Mouse (Mus musculus) limb, embryonic 10.5 days (tissue): ENCODE measurements around the gene Zdhhc22. TPM values are rescaled to one million over a fixed set of nuclear protein-coding genes. Genes with fewer than 3 reads are reported as not detected.

Experiments
- DNase-seq: peaks from one replicate; pipeline ENCODE4 v3.0.0-alpha.2; 2017; ENCODE audit warnings: low spot score
- H3K27ac ChIP-seq: fragments of 300-500 bp; sonication (generic); 2 replicates; pipeline ENCODE4 v1.5.1; 2016; ENCODE audit warnings: mild to moderate bottlenecking
- H3K27me3 ChIP-seq: fragments of 300-500 bp; sonication (generic); 2 replicates; pipeline ENCODE4 v1.6.1; 2016; ENCODE audit warnings: low read depth, mild to moderate bottlenecking; ENCODE audit not compliant: poor library complexity, severe bottlenecking
- H3K36me3 ChIP-seq: fragments of 300-500 bp; sonication (generic); 2 replicates; pipeline ENCODE4 v1.6.1; 2016; ENCODE audit warnings: mild to moderate bottlenecking, moderate library complexity
- H3K4me1 ChIP-seq: fragments of 300-500 bp; sonication (generic); 2 replicates; pipeline ENCODE4 v1.6.1; 2016
- H3K4me3 ChIP-seq: fragments of 300-500 bp; sonication (generic); 2 replicates; pipeline ENCODE4 v1.5.1; 2016; ENCODE audit warnings: mild to moderate bottlenecking, moderate library complexity
- H3K9me3 ChIP-seq: fragments of 300-500 bp; sonication (generic); replicated peaks from 2 replicates; pipeline ENCODE4 v1.6.1; 2016; ENCODE audit warnings: mild to moderate bottlenecking
- WGBS: fragments of 180-500 bp; shearing (Covaris S2); methylation state at CpG from one replicate; pipeline ENCODE4 v1.1.7; 2016; 5-methylcytosine and 5-hydroxymethylcytosine counted together
- microRNA-seq: library from miRNA; unstranded; fragments of <30 nt; microRNA quantifications from one replicate; pipeline ENCODE4, GENCODE M21; 2017
- polyA plus RNA-seq: library from polyadenylated mRNA; unstranded; fragments of >200 nt; fragmentation: Nextera tagmentation; extraction: Ambion mirVana; gene quantifications from 2 replicates; pipeline ENCODE4 v1.2.1, GENCODE M21; 2016

Gene Zdhhc22
- polyA plus RNA-seq, 1 experiment from 2014 or later = 0.04 TPM

DNA sequence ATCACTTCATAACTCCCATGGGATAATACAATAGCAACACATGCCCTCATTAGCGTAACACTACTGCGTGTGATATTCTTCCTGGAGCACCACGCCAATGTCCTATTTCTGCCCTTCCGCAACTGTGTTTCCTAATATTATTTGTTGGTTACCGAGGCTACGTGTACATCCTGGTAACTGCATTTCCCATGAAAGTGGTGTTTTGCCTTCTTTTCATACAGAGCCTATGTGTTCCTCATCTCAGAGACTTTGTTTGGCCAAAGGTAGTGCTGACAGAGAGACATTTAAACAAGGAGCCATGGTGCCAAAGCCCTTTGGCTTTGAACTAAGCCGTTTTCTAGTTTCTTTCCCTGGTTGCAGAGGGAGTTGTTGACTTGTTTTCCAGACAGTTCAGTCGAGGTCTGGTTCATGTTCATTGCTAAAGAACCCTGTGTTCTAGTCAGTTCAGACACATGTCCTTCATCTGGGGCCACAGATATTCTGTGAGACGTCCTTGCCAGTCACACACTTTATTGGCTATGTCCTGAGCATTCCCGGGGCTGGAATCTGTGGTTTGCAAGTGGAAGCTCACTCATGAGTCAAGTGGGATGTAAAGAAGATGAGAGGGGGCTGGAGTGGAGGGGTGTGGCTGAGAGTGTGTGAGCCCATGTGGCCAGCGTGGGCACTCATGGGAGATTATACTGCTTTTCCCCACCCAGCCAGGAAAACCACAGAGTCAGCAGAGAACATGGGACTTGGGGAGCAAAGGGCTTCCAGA is 53.5 kb downstream of the Zdhhc22 start:
- Histone ChIP-seq H3K27me3 (no peaks in the 10 kb centered on the region), H3K4me1 (0 out of 2 replicates have a peak, but pooled peaks cover 3% of the 10 kb centered on the region), H3K36me3 (no peaks in the 10 kb centered on the region), H3K9me3 (no peaks in the 10 kb centered on the region), H3K27ac (no peak overlapping the region), H3K4me3 (no peak overlapping the region)
- DNase-seq = no peak
- 85% methylated on average over 11 of the region's 11 CpGs for WGBS

DNA sequence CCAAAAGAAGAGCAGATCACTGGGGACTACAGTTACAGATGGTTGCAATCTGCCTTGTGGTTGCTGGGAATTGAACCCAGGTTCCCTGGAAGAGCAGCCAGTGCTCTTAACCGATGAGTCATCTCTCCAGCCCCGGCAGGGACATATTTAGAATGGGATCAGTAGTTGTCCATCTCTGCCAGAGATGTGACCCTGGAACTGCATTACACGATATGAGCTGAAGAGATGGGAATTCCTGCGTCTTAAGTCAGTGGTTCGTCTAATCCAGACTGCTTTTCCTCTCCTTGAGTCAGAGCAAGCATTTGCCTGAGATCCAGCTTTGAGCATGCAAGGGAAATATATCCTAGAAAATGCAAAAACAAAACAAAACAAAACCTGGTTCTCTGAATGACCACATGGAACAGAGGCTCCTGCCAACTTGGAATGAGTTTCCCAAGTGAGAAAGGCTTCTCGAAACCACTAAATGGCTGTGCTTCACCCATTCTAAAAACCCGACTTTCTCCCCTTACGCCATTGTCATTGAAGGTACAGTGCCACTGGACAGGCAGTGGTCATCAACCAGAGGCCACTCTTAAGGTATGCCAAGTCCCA is 54.4 kb downstream of the Zdhhc22 start:
- Histone ChIP-seq H3K27ac (no peak overlapping the region), H3K4me1 (no peaks in the 10 kb centered on the region), H3K27me3 (no peaks in the 10 kb centered on the region), H3K36me3 (no peaks in the 10 kb centered on the region), H3K4me3 (no peak overlapping the region), H3K9me3 (no peaks in the 10 kb centered on the region)
- DNase-seq = no peak
- 87% methylated on average over 8 of the region's 8 CpGs for WGBS

DNA sequence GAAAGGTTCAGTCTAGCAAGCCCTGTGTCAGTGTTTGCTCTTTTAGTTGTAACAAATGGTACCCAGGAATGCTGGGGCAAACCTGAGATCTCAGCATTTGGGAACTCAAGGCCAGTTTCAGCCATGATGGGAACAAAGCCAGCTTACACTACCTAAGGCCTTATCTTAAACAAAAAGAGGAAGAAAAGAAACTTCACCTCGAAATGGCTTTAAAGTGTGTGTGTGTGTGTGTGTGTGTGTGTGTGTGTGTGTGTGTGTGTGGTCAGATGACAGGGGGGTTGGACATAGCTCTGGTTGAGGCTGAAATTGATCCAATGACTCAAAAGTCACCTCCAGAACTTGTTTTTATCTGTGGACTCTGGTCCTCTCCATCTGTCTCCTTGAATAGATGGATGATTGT is 55.5 kb downstream of the Zdhhc22 start:
- no peaks in the 10 kb centered on the region for H3K36me3 ChIP-seq
- DNase-seq = no peak
- WGBS = 77% methylated on average over 1 of the region's 1 CpGs
- no peaks in the 10 kb centered on the region for H3K4me1 ChIP-seq
- H3K27me3 ChIP-seq = no peaks in the 10 kb centered on the region
- no peaks in the 10 kb centered on the region for H3K9me3 ChIP-seq
- H3K4me3 ChIP-seq = no peak overlapping the region
- H3K27ac ChIP-seq = no peak overlapping the region

DNA sequence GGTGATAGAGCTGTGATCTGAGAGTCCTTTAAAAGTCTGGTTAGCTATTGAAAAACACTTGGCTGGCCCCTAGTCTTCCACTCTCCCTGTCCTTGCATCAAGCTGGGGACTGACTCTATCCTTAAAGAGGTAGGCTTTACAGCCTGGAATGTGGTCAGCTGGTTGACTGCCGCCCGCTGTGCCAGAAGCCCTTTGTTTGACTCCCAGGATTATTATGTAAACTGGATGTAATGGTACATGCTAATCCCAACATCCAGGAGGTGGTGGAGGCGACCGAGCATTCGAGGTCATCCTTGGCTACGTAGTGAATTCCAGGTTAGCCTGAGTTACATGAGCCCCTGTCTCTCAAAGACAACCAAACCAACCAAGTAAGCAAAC is 57.7 kb downstream of the Zdhhc22 start:
- 29% methylated on average over 6 of the region's 6 CpGs for WGBS
- DNase-seq = no peak
- Histone ChIP-seq H3K4me3 (no peak overlapping the region), H3K4me1 (no peaks in the 10 kb centered on the region), H3K9me3 (no peaks in the 10 kb centered on the region), H3K36me3 (no peaks in the 10 kb centered on the region), H3K27me3 (no peaks in the 10 kb centered on the region), H3K27ac (no peak overlapping the region)

DNA sequence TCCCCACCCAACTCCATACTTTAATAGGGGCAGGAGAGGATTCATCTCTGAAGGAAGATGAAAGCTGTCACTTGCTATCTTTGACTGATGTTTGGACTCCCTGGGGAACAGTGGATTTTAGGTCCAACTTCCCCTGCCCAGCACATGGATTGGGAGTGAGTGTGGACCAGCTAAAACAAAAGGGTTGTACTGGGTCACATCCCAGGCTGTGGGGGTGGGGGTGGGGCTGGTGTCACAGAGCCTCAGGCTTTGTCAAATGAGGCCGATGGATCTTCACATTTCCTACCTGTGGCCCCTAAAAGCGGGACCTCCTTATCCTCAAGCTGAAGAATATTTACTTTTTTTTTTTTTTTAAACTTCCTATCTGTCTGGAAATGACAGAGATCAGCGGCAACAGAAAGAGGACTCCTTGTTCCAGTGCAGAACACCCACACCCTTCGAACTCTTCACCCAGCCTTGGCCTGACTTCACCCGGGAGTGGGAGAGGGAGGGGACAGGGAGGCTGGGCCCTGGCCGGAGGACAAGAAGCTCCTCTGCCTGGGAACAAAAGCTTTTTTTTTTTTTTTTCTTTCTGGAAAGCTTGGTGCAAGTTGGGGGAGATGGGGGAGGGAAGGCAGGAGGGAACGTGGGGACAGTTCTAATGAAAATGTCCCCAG is 58.2 kb downstream of the Zdhhc22 start:
- WGBS = 22% methylated on average over 7 of the region's 7 CpGs

DNA sequence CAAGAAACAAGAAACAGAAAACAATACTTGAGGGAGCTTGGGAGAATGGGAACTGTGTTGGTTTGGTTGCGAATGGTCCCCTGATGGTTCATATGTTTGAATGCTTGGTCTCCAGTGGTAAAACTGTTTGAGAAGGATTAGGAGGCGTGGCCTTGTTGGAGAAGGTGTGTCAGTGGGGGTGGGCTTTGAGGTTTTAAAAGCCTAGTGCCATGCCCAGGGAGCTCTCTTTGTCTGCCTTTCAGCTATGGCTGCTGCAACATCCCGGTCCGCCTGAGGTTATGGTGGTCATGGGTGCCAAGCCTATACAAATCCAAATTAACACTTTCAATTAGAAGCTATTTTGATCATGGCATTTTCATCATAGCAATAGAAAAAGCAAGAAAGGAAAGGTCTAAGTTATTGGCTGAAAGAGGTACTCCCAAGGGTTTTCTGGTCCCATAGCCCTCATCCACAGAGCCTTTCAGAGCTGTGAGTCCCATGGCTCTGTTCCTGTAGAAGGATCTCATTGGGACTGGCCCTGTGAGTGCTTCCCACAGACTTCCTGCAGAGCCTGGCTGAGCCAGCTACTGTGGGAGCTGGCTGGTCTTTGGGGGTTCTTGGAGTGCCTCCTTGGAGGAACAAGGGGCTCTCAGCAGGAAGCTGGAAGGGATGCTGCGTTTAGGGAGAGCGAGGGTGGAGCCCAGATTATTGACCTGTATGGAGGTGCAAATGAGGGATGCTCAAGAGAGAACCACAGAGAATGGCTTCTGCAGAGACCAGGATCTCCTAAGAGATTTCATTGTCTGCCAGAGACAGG is 59.1 kb downstream of the Zdhhc22 start:
- 76% methylated on average over 6 of the region's 6 CpGs for WGBS
- no peak overlapping the region for H3K4me3 ChIP-seq
- no peaks in the 10 kb centered on the region for H3K4me1 ChIP-seq
- H3K36me3 ChIP-seq = no peaks in the 10 kb centered on the region
- H3K27me3 ChIP-seq = no peaks in the 10 kb centered on the region
- no peaks in the 10 kb centered on the region for H3K9me3 ChIP-seq
- no peak overlapping the region for H3K27ac ChIP-seq
- no peak for DNase-seq

More for the DNA sequence above, 58.2 kb downstream of the Zdhhc22 start:
- no peak overlapping the region for H3K27ac ChIP-seq
- DNase-seq = no peak
- no peaks in the 10 kb centered on the region for H3K27me3 ChIP-seq
- no peaks in the 10 kb centered on the region for H3K36me3 ChIP-seq
- H3K4me1 ChIP-seq = no peaks in the 10 kb centered on the region
- H3K9me3 ChIP-seq = no peaks in the 10 kb centered on the region
- H3K4me3 ChIP-seq = no peak overlapping the region

Small RNA genes lying within 50 kb of the gene (microRNA-seq; reads per million reads assigned to microRNA genes)
- gene Gm25847 = not detected

Other genes starting within 250 kb of the Zdhhc22 start
- 11.9 and 22.6 TPM in 2 replicates for gene Irf2bpl, start 105.6 kb downstream of the Zdhhc22 start, polyA plus RNA-seq
- gene Cipc, start 43.4 kb downstream of the Zdhhc22 start, polyA plus RNA-seq = 31.8 and 37.7 TPM in 2 replicates
- gene Tmem63c, start 30.9 kb upstream of the Zdhhc22 start, polyA plus RNA-seq = not detected in 2 replicates
- 0.11 and 0.45 TPM in 2 replicates for gene Ngb, start 112.1 kb upstream of the Zdhhc22 start, polyA plus RNA-seq
- 25.6 and 31.3 TPM in 2 replicates for gene Gstz1, start 156.7 kb upstream of the Zdhhc22 start, polyA plus RNA-seq
- 15.7 and 18.7 TPM in 2 replicates for gene Pomt2, start 157.5 kb upstream of the Zdhhc22 start, polyA plus RNA-seq
- 0.91 and 1.6 TPM in 2 replicates for gene Samd15, start 209.3 kb upstream of the Zdhhc22 start, polyA plus RNA-seq
- 2.5 and 2.8 TPM in 2 replicates for gene Tmed8, start 210.0 kb upstream of the Zdhhc22 start, polyA plus RNA-seq
- gene Noxred1, start 248.3 kb upstream of the Zdhhc22 start, polyA plus RNA-seq = 0.59 and 0.94 TPM in 2 replicates